Mouse (Mus musculus): Measurements from ENCODE around the gene Lsm6. TPM values are rescaled to one million over a fixed set of nuclear protein-coding genes. Genes with fewer than 3 reads are reported as not detected.

The Lsm6 gene
- 3.3 and 8.7 TPM in 2 replicates for polyA plus RNA-seq (2012; rRNA removed; ENCODE audit: low replicate concordance)

GRCm38 (mm10) chr8:78820673-78821310 lies at the start of gene Lsm6:
TSS of gene Lsm6 (minus strand) at chr8:78821140.

Other genes with a start within 250 kb of the Lsm6 start
- gene Zfp827, start 207.3 kb upstream of the Lsm6 start, polyA plus RNA-seq (2012; rRNA removed; ENCODE audit: low replicate concordance), result 7.7 and 10.2 TPM in 2 replicates